Mouse (Mus musculus) ES-Bruce4 (cell line): ENCODE results near the gene Btnl9.

Source experiments
- CTCF ChIP-seq: IDR thresholded peaks from one replicate; pipeline ENCODE4 v1.8.1; 2011; ENCODE audit warnings: low read depth, low read length
- EP300 ChIP-seq: IDR thresholded peaks from 2 replicates; pipeline ENCODE4 v1.6.1; 2011; ENCODE audit warnings: low read depth, low read length; ENCODE audit not compliant: insufficient read depth
- POLR2A ChIP-seq: IDR thresholded peaks from one replicate; pipeline ENCODE4 v1.8.1; 2011; ENCODE audit warnings: low read length; ENCODE audit not compliant: insufficient read depth

DNA sequence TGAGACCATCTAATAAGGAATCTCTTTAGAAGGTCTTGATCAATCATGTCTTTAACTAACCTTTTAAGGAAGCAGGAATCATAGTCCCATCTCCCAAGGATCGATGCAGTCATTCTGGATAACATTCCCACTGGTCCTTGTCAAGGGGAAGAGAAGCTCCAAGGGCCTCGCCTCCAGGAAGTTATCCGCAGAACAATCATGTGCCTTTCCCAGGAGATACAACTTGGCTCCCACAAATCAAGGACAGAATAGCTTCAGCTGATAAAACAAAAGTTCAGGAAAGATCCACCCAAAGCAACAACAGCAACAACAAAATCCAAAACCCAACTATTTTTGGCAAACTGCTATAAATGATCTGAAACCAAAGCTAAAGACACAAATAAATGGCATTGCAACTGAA, 67.3 kb downstream of the Btnl9 start:
- TF ChIP-seq CTCF (no peak), EP300 (no peak), POLR2A (no peak)
